Mouse (Mus musculus) kidney, postnatal 10 days (tissue): ENCODE data around the gene Trim7.
A peak's percentile ranks its signal among the peaks of the same experiment; 100 is the strongest.
"Not testable (repeated sequence)": the region's sequence is repeated elsewhere in the genome, so short reads cannot be mapped to it uniquely, and the experiment has no call there.

ENCODE experiments used
- DNase-seq: peaks from one replicate; pipeline ENCODE4 v3.0.0; 2021; ENCODE audit warnings: mixed read lengths

The Trim7 gene

GRCm38 (mm10) chr11:48825979-48826751 is at the start of gene Trim7, which contains the start of gene Gm12184:
TSS of gene Trim7 (plus strand) at chr11:48826140.
TSS of gene Gm12184 (minus strand) at chr11:48826655.
- DNase-seq, result peak; percentile 39

DNA sequence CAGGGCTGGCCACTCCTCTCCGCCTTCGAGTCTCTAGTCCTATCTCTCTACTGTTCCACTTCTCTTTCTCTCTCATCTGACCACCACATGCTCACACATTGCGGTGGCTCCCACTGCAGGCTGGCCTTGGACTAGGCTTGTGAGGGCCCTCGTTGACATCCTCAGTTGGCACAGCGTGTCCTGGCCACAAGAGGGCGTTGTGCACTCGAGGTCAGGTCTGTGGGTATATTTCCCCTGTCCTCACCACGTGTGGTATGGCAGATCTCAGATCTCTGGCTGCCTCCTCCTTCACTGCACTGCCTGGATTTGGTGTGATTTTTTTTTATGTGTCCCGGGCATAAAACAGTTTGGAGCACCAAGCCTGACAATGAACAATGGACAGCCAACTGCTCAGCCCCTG is 49.3 kb upstream of the Trim7 start:
- DNase-seq, result no peak

DNA sequence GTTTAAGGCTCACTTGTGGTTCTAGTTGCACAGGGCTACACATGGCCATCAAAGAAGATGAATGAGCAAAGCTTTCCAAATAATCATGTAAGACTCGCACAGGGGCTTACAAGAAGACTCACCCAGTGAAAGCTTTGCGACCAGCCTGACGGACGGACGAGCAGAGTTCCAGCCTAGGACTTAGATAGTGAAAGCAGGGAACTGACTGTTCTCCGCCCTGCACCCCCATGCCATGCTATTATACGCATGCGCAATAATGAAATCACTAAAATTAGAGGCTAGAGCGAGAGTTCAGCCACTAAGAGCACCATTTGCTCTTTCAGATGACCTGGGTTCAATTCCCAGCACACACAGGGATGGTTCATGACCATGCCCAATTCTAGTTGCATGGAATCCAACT is 48.6 kb upstream of the Trim7 start:
- DNase-seq, result no peak

- DNase-seq, result peak; percentile 51
These were observed 46.5 kb upstream of the Trim7 start for GRCm38 (mm10) chr11:48779450-48779849.

GRCm38 (mm10) chr11:48782243-48782642 is 43.7 kb upstream of the Trim7 start:
- no peak for DNase-seq

- DNase-seq, result peak; percentile 59
These were observed 38.3 kb upstream of the Trim7 start for GRCm38 (mm10) chr11:48787455-48788211.

GRCm38 (mm10) chr11:48788311-48789089 is 37.4 kb upstream of the Trim7 start:
- DNase-seq, result peak; percentile 89

DNA sequence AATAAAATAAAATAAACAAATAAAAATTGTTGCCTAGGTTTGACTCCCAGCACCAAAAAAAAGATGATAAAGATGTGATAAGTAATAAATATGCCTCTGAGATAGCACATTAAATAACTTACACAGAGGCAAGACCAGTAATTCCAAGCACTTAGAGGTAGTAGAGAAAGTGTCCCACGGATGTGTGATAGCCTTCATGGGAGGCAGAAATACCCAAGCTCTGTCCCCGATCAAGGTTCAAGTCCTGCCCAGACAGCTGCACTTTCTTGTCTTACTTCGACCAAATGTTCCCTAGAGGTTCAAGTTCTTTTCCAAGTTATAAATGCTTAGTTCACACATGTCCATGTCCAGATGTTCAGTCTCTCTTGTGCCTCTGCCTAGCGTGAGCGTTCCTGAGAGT is 36.7 kb upstream of the Trim7 start:
- no peak for DNase-seq

DNA sequence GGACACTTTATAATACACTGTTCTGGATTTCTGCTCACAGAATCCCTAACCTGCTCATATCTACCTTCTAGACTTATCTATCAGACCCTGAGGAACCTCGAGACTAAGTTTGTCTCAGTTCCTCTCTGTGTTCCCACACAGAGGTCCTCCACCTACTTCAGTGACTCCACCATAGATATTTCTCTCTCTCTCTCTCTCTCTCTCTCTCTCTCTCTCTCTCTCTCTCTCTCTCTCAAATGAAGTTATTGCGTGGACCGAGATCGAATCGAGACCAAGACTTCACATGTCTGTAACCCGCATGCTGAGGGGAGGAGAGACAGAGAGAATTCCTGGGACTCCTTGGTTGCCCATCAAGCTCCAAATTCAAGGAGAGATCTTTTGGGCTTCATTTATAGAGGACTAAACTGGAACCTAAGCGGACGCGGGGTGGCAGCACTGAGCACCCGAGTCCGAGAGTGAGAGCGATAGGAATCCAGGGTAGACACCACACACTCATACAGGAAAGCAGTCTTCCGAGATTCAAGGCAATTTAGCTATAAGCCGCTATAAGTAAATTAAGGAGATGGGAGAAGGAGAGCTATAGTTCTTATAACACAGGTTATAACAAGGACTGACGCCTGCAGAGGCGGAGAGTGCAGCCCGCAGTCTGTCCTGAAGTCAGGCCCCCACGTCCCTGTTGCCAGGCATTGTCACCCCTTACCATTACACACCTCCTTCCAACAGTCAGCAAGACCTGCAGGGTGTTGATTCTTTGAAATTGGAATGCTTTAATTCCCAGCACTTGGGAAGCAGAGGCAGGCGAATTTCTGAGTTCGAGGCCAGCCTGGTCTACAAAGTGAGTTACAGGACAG is 35.7 kb upstream of the Trim7 start:
- DNase-seq, result peak; percentile 93

DNA sequence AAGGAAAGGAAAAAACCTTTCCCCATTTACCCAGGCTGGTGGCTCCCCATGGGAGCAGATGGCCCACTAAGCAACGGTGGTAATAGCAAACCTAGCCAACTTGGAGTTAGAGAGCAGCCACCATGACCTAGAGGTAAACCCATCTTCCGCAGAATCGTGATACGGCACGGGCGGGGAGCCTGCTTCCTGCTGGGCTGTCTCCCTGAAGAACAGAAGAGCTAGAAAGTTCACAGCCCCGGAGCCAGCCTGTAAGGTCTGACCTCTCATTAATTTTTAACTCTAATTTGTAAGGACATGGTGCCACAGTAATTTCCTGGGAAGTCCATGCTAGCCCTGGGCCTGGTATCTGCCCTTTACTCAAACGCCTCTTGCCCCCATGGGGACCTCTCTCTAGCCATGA is 35.0 kb upstream of the Trim7 start:
- DNase-seq, result peak; percentile 49

GRCm38 (mm10) chr11:48791894-48792293 is 34.0 kb upstream of the Trim7 start:
- not testable (repeated sequence) for DNase-seq

DNA sequence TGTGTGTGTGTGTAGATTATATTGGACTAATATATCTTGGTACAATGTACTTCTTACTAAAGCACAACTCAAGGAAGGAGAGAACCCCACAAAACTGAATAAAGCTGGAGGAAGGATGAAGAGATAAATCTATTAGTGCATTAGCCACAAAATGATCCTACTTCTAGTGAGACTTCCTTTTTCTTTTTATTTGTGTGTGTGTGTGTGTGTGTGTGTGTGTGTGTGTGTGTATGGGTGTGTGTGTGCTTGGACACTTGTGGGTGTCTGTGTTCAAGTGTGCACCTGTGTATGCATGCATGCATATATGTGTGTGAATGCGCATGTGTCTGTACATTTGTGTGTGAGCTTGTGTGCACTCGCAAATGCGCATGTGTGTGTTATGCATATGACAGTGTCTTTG is 32.8 kb upstream of the Trim7 start:
- DNase-seq, result no peak

DNA sequence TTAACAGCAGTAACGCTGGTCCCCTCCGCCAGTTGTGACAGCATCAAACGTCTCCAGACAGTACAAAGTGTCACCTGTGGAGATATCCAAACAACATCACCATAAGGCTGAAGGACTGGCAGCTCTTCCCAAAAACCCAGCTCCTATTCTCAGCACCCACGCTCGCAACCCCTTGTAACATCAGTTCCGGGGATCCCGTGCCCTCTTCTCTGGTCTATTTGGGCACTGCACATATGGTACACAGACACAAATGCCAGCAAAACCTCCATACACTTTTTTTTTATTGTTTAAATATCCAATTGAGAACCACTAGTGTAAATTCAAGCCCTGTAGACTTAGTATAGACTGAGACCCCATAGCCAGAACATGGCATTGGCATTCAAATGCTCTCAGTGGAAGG is 30.7 kb upstream of the Trim7 start:
- peak; percentile 36 for DNase-seq

DNA sequence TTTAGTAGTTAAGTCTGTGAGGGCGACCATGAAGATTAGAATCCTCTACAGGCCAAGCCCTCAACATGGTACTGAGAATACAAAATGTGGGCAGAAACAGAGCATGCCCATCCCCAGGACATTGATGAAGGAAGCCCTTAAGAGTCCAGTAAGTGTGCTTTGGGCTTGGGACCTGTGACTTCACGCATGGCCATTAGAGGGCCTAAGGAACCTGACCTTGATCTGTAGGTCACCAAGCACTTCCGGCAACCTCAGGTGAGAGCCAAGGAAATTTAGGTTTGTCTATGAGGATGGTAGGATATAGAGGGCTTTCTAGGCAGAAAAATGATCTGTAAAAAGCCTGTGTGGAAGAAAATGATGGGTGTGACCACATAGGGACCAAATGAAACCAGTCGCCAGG is 29.6 kb upstream of the Trim7 start:
- DNase-seq, result no peak

GRCm38 (mm10) chr11:48797287-48797686 is 28.7 kb upstream of the Trim7 start:
- no peak for DNase-seq

DNA sequence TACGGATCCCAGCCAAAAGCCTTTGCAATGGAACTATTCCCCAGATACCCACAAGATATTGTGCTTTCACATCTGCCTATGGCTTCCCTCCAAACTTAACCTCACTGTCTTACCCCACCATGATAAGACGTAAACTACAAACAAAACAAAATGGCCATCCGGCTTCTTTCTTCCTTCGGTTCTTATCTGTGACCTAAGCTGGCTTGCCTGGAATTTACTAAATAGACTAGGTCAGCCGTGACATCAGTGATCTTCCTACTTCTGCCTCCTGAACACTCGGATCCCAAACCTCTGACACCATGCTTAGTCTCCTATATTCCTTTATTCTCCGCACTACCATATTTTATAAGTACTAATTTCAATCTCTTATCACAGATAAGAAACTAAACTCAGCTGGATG is 27.6 kb upstream of the Trim7 start:
- no peak for DNase-seq

DNA sequence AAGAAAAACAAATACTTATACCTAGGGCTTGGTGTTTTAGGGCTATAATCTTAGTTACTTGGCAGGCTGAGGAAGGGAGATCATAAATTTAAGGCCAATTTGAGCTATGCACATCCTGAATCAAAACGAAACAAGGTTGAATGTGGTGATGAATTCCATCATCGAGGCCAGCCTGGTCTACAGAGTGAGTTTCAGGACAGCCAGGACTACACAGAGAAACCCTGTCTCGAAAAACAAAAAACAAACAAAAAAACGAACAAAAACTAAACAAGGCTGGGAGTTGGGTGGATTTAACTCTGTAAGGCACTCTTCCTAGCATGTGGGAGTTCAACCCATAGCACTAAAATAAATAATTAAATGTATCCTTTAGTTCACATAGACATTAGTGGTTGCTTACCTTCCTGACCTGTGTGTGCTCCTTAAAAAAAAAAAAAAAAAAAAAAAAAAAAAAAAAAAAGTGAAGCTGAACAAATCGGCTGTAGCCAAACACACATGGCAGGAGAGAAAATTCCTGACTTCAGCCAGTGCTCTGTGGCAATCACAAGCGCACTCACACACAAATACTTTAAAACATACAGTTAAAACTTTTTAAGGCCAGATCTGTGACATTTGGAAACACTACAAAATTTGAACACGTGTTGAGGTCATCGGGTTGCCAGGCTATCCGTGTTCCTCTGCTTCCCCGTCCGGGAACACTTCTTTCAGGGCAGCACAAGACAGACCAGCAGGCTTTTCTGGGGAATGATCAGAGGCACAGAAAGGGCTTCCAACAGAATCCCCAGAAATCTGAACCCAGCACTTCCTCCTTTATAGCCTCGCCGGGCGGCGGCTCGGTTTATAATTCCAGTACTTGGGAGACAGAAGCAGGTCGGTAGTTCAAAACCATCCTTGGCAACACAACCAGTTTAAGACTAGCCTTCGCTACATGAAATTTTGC is 26.7 kb upstream of the Trim7 start:
- DNase-seq, result no peak

- peak; percentile 92 for DNase-seq
These were observed 25.8 kb upstream of the Trim7 start, which contains the start of gene Rack1 for GRCm38 (mm10) chr11:48799921-48800701. TSS of gene Rack1 (plus strand) at chr11:48800332.

DNA sequence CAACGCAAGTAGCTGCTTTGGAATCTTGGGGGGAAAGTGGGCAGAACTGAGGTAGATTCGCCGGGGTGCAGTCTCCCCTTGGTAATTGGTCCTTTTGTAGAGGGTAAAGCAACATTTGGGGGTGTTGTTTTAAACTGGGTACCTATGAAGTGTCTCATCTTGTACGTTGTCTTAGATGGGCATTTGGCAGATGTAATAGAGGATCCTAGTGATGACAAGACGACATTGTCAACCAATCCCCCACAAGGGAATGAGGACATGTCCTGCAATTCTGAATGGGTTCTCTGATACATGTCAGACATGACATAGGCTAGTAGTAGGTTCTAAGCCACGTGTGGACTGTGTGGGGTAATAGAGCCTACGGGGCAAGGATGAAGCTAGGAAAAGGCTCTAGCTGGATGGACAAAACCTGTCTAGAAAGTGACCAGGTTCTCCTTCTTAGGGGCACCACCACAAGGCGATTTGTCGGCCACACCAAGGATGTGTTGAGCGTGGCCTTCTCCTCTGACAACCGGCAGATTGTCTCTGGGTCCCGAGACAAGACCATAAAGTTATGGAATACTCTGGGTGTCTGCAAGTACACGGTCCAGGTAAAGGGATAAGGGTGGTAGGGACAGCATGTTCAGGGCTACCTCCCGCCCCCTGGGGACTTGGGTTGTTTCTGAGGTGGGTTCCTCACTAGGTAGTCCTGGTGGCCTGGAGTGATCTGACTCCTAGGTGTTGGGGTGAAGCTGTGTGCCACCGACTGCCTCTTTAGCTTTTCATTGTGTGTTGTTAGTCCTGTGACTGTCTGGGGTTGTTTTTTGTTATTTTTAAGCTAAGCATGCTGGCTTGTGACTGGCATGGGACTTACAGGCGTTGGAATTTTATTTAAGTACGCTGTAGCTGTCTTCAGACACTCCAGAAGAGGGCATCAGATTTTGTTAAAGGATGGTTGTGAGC is 23.8 kb upstream of the Trim7 start:
- no peak for DNase-seq
